Mouse (Mus musculus) lung, adult 2 months (tissue): ENCODE results near the gene Tcf20. TPM values are rescaled to one million over a fixed set of nuclear protein-coding genes. Genes with fewer than 3 reads are reported as not detected.

ENCODE experiments used
- DNase-seq: peaks from one replicate; pipeline ENCODE4 v3.0.0; 2022
- H3K4me1 ChIP-seq: fragments of 200-500 bp; 2 replicates; pipeline ENCODE4 v1.6.1; 2011; ENCODE audit warnings: low read length; ENCODE audit not compliant: control insufficient read depth, insufficient read depth
- H3K4me3 ChIP-seq: fragments of 200-500 bp; replicated peaks from 2 replicates; pipeline ENCODE3; 2011; ENCODE audit warnings: low read depth, mild to moderate bottlenecking, control low read depth, low read length; ENCODE audit errors: extremely low read depth
- CTCF ChIP-seq: fragments of 200-500 bp; IDR thresholded peaks from 2 replicates; pipeline ENCODE4 v1.5.1; 2011; ENCODE audit warnings: mild to moderate bottlenecking, low read length, control low read depth; ENCODE audit not compliant: insufficient read depth
- POLR2A ChIP-seq: fragments of 200-500 bp; IDR thresholded peaks from 2 replicates; pipeline ENCODE4 v1.6.1; 2011; ENCODE audit warnings: low read depth, mild to moderate bottlenecking, control low read depth, low read length, borderline replicate concordance; ENCODE audit errors: extremely low read depth
- WGBS: fragments of 180-500 bp; shearing (Covaris S2); methylation state at CpG from one replicate; pipeline ENCODE4 v1.1.7; 2018; 5-methylcytosine and 5-hydroxymethylcytosine counted together
- polyA plus RNA-seq: library from polyadenylated mRNA; depleted of rRNA; stranded (reverse); fragments of >200 nt; gene quantifications from 2 replicates; pipeline ENCODE4 v1.2.3, GENCODE M21; 2012

Gene Tcf20
- polyA plus RNA-seq, 1 experiment: 16.8 TPM

GRCm38 (mm10) chr15:82814321-82814720 lies 173.4 kb downstream of the Tcf20 start:
- Histone ChIP-seq H3K4me3 (no peak overlapping the region), H3K4me1 (0 out of 2 replicates have a peak, but pooled peaks cover 2% of the 10 kb centered on the region)
- DNase-seq: no peak
- 71% methylated on average over 7 of the region's 7 CpGs for WGBS
- TF ChIP-seq POLR2A (no peak), CTCF (no peak)

GRCm38 (mm10) chr15:82810556-82810955 lies 177.1 kb downstream of the Tcf20 start:
- TF ChIP-seq CTCF (no peak), POLR2A (no peak)
- no peak for DNase-seq
- Histone ChIP-seq H3K4me3 (no peak overlapping the region), H3K4me1 (0 out of 2 replicates have a peak, but pooled peaks cover 2% of the 10 kb centered on the region)
- WGBS: 74% methylated on average over 1 of the region's 1 CpGs

- 55% methylated on average over 6 of the region's 6 CpGs for WGBS
Observed at GRCm38 (mm10) chr15:82809511-82809910, 178.2 kb downstream of the Tcf20 start.

GRCm38 (mm10) chr15:82806969-82807763 lies 180.5 kb downstream of the Tcf20 start:
- WGBS: 72% methylated on average over 5 of the region's 5 CpGs
- DNase-seq: no peak
- H3K4me3 ChIP-seq: no peak overlapping the region
- TF ChIP-seq POLR2A: no peak
- TF ChIP-seq CTCF: no peak
- 0 out of 2 replicates have a peak, but pooled peaks cover 2% of the 10 kb centered on the region for H3K4me1 ChIP-seq

More at GRCm38 (mm10) chr15:82809511-82809910, 178.2 kb downstream of the Tcf20 start:
- no peak for DNase-seq
- Histone ChIP-seq H3K4me1 (0 out of 2 replicates have a peak, but pooled peaks cover 2% of the 10 kb centered on the region), H3K4me3 (no peak overlapping the region)
- no peak for TF ChIP-seq CTCF
- TF ChIP-seq POLR2A: no peak

- WGBS: 76% methylated on average over 5 of the region's 5 CpGs
- TF ChIP-seq CTCF (peak; percentile 88), POLR2A (no peak)
- no peak overlapping the region for H3K4me3 ChIP-seq
Observed at GRCm38 (mm10) chr15:82804708-82805639, 182.7 kb downstream of the Tcf20 start.

GRCm38 (mm10) chr15:82795936-82796440 lies 191.7 kb downstream of the Tcf20 start:
- Histone ChIP-seq H3K4me1 (no peaks in the 10 kb centered on the region), H3K4me3 (no peak overlapping the region)
- WGBS: 52% methylated on average over 3 of the region's 3 CpGs
- DNase-seq: no peak
- TF ChIP-seq CTCF (no peak), POLR2A (no peak)

More at GRCm38 (mm10) chr15:82804708-82805639, 182.7 kb downstream of the Tcf20 start:
- 0 out of 2 replicates have a peak, but pooled peaks cover 2% of the 10 kb centered on the region for H3K4me1 ChIP-seq
- peak; percentile 84 for DNase-seq

- no peaks in the 10 kb centered on the region for H3K4me1 ChIP-seq
- no peak within 1 kb of the TSS for H3K4me3 ChIP-seq
- DNase-seq: no peak
- WGBS: 68% methylated on average over 5 of the region's 5 CpGs
- TF ChIP-seq POLR2A: no peak
Observed at GRCm38 (mm10) chr15:82794277-82794676, 193.4 kb downstream of the Tcf20 start, which contains the start of gene Cyp2d26. Gene Cyp2d26, minus strand, starts transcription at chr15:82794294.

GRCm38 (mm10) chr15:82793868-82794267 lies 193.8 kb downstream of the Tcf20 start:
- Histone ChIP-seq H3K4me1 (no peaks in the 10 kb centered on the region), H3K4me3 (no peak overlapping the region)
- DNase-seq: no peak
- WGBS: 72% methylated on average over 6 of the region's 6 CpGs
- TF ChIP-seq CTCF (no peak), POLR2A (no peak)

GRCm38 (mm10) chr15:82793454-82793853 lies 194.2 kb downstream of the Tcf20 start:
- Histone ChIP-seq H3K4me3 (no peak overlapping the region), H3K4me1 (no peaks in the 10 kb centered on the region)
- no peak for DNase-seq
- whole genome bisulfite sequencing: 48% methylated on average over 1 of the region's 1 CpGs
- no peak for TF ChIP-seq CTCF
- no peak for TF ChIP-seq POLR2A
